Mouse (Mus musculus) kidney, adult 2 months (tissue): ENCODE data around the gene Ubxn11.

Experiments
- CTCF ChIP-seq: fragments of 200-500 bp; conservative IDR thresholded peaks from 2 replicates; pipeline ENCODE4 v1.5.1; 2011; ENCODE audit warnings: low read depth, mild to moderate bottlenecking, control low read depth, low read length, moderate library complexity, mixed read lengths; ENCODE audit not compliant: insufficient read depth, insufficient read length
- POLR2A ChIP-seq: fragments of 200-500 bp; IDR thresholded peaks from one replicate; pipeline ENCODE4 v1.6.1; 2011; ENCODE audit warnings: low read depth, low read length, control low read depth

DNA sequence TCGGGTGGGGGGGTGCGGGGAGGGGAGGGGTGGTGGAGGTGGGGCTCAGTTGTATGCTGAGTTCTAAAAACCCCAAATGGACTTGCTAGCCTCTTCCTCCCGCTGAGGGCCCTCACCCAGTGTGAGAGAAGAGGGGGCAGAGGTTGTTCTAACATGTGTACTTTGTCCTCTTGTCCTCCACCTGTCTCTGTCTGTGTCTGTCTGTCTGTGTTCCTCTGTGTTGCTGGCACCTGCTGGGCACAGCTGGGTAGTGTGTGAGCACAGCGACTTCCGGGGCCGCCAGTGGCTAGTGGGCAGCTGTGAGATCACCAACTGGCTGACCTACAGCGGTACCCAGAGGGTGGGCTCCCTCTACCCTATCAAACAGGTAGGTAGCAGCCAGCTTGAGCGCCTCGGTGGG, 13.3 kb upstream of the Ubxn11 start:
- TF ChIP-seq CTCF (no peak; the same call in 1 of the 2 replicates), POLR2A (no peak)
